Mouse (Mus musculus) brain, embryonic 14.5 days (tissue): ENCODE results near the gene Ercc6.

Source experiments
- CTCF ChIP-seq: fragments of 200-500 bp; IDR thresholded peaks from 2 replicates; pipeline ENCODE4 v1.5.1; 2012; ENCODE audit warnings: inconsistent platforms, mild to moderate bottlenecking, moderate library complexity, borderline replicate concordance; ENCODE audit not compliant: insufficient read depth, insufficient read length; ENCODE audit errors: extremely low read depth
- POLR2A ChIP-seq: fragments of 200-500 bp; IDR thresholded peaks from 2 replicates; pipeline ENCODE4 v1.6.1; 2012; ENCODE audit warnings: mild to moderate bottlenecking, inconsistent platforms, borderline replicate concordance; ENCODE audit not compliant: poor library complexity, insufficient read depth, insufficient read length, severe bottlenecking; ENCODE audit errors: extremely low read depth

GRCm38 (mm10) chr14:32617253-32617652 lies 103.9 kb downstream of the Ercc6 start:
- TF ChIP-seq CTCF (no peak), POLR2A (no peak)
